Mouse (Mus musculus) cortical plate, adult 2 months (tissue): ENCODE measurements around the gene Cdh22. TPM values are rescaled to one million over a fixed set of nuclear protein-coding genes. Genes with fewer than 3 reads are reported as not detected.

Experiments
- H3K27ac ChIP-seq: fragments of 200-500 bp; 2 replicates; pipeline ENCODE4 v1.5.1; 2012; ENCODE audit warnings: low read length, control low read depth, inconsistent platforms; ENCODE audit not compliant: insufficient read depth
- H3K4me1 ChIP-seq: fragments of 200-500 bp; 2 replicates; pipeline ENCODE4 v1.6.1; 2011; ENCODE audit warnings: low read length; ENCODE audit not compliant: control insufficient read depth, insufficient read depth
- H3K4me3 ChIP-seq: fragments of 200-500 bp; 2 replicates; pipeline ENCODE4 v1.5.1; 2011; ENCODE audit warnings: mild to moderate bottlenecking, low read length, control low read depth; ENCODE audit not compliant: insufficient read depth
- CTCF ChIP-seq: fragments of 200-500 bp; IDR thresholded peaks from 2 replicates; pipeline ENCODE4 v1.5.1; 2011; ENCODE audit warnings: mild to moderate bottlenecking, control low read depth, low read length; ENCODE audit not compliant: insufficient read depth; ENCODE audit errors: extremely low read depth
- POLR2A ChIP-seq: fragments of 200-500 bp; IDR thresholded peaks from 2 replicates; pipeline ENCODE4 v1.6.1; 2011; ENCODE audit warnings: mild to moderate bottlenecking, low read length, control low read depth; ENCODE audit not compliant: insufficient read depth; ENCODE audit errors: extremely low read depth
- polyA plus RNA-seq: library from polyadenylated mRNA; depleted of rRNA; stranded (reverse); fragments of >200 nt; gene quantifications from 2 replicates; pipeline ENCODE4 v1.2.3, GENCODE M21; 2012

Gene Cdh22
- polyA plus RNA-seq, 1 experiment: 22.8 TPM

DNA sequence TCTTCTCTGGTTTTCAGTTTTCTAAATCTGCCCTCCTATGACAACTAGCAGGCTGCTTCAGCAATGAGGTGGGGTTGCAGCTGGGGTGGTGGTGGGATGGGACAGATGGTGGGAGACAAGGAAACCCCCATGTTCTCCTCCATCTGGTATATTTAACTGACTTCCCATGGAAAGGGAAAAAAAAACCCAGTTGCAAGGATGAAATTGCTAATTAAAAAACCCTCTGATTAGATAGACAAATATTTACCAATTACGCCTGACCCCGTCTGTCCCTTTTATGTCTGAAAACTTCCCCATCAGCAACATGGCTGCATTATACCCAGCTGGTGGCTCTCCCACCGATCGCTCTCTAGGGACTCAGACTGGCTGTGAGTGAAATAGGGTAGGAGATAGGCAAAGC, 148.0 kb downstream of the Cdh22 start:
- TF ChIP-seq CTCF (no peak), POLR2A (no peak)
- Histone ChIP-seq H3K4me1 (no peaks in the 10 kb centered on the region), H3K27ac (no peak overlapping the region), H3K4me3 (no peak overlapping the region)

DNA sequence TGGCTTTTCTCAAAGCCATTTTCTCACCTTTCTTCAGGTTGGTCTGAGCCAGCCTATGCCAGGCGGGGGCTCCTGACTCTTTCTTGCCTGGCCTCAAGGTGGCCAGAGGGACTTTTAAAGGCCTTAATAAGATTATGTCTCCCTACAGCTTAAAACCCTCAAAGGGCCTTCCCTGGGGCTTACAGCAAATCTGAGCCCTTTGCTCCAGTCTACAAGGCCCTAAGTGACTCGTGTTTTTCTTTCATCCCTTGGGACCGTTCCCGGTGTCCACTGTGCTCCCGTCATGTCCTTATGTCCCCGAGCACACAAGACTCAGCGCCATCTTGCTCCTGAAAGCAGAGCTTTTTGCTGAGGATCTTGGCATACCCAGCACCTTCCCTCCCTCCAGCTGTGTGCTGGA, 153.4 kb downstream of the Cdh22 start:
- TF ChIP-seq CTCF (no peak), POLR2A (no peak)
- Histone ChIP-seq H3K27ac (no peak overlapping the region), H3K4me3 (no peak overlapping the region), H3K4me1 (no peaks in the 10 kb centered on the region)

DNA sequence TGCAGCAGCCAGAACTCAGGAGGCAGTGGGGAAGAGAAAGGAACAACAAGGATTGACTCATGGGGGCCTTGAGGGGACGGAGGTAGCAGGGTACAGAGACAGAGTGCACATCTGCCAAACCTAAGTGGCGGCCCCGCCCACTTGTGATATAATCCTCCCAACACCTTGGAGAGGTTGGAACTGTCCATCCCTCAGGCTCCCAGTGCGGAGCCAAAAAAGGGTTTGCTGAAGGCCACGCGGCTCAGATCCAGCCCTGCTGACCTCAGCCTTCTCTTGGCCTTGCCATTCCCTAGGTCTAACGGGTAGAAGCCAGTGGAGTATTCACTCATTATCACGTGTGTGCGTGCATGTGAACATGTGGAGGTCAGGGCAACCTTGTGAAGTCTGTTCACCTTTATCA, 154.0 kb downstream of the Cdh22 start:
- TF ChIP-seq POLR2A (no peak), CTCF (no peak)
- H3K4me3 ChIP-seq: no peak overlapping the region
- H3K27ac ChIP-seq: no peak overlapping the region
- H3K4me1 ChIP-seq: no peaks in the 10 kb centered on the region

DNA sequence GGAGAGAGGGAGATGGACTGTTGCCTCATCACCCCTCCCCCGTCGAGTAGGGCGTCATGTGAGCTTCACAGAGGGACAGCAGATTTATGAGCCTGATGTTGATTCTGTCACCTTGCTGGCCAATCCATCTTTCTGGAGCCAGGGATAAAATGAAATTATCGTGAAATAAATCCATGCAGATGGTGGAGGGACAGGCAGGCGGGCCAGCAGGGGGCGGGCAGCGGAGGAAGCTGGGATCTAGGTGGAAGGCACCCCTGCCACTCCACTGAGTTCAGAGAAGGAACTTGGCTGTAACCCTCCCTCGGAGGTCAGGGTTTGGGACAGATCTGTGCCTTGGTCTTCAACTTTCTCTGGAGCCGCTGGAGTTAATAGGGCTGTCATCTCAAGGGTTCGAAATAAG, 156.0 kb downstream of the Cdh22 start:
- Histone ChIP-seq H3K4me3 (no peak overlapping the region), H3K4me1 (peaks cover 3% of the 10 kb centered on the region; the same call in 1 of the 2 replicates), H3K27ac (no peak overlapping the region)
- TF ChIP-seq CTCF (no peak), POLR2A (no peak)

DNA sequence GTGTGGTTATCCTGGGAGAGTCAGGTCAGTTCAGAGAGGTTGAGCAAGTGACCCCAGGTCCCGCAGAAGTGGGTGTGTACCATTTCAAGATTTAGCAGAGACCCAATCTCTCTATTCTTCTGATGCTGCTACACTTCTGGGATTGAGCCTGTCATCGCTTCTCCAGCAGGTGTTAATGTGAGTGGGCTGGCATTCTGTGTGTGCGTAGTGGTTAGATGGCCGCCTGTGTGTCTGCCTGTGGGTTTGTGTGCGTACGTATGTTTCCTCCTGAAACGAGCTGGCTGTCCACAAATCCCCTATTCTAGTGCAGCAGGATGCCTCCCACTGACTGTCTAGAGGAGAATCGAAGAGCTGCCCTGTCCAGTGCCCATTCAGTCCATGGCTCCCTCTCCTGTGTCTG, 156.6 kb downstream of the Cdh22 start:
- TF ChIP-seq CTCF (no peak), POLR2A (no peak)
- Histone ChIP-seq H3K4me1 (peaks cover 6% of the 10 kb centered on the region; the same call in 1 of the 2 replicates), H3K27ac (no peak overlapping the region), H3K4me3 (no peak overlapping the region)

DNA sequence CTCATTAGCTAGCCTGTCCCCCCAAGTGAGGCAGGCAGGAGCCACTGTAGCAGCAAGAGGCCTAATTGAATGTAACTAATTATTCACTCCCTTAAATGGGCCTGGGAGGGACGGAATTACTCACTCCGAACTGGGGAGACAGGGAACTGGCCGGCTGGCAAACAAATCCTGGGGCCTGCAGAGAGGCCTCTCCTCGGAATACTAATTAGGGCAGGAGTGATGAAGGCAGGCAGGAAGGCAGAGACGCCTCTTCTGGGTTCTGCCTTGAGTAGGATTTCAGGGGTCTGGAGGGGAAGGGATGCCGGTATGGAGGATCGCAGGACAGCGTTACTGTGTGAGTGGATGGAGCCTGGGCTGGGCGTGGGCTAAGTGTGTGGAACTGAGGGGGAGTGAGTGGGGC, 157.6 kb downstream of the Cdh22 start:
- Histone ChIP-seq H3K4me3 (no peak overlapping the region), H3K27ac (no peak overlapping the region), H3K4me1 (peaks cover 8% of the 10 kb centered on the region)
- TF ChIP-seq CTCF (no peak), POLR2A (no peak)

DNA sequence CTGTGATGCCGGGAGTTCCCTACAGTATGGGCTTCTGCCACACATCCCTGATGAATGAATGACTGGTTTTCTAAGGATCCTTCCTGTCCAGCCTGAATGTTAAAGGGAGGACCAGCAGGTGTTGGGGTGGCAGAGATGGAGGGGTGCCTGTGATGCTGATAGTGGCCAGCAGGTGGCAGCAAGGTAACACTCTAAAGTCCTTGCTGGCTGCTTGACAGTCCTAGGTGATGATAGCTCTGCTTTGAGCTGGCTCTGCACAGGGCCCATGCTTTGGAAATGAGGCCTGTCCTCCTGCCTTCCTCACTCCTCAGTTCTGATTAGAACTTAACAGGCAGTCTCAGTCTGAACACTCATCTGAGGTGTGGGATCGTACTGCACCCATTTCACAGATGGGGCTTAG, 159.7 kb downstream of the Cdh22 start:
- TF ChIP-seq POLR2A (no peak), CTCF (peak; percentile 98)
- H3K4me1 ChIP-seq: peaks cover 8% of the 10 kb centered on the region

DNA sequence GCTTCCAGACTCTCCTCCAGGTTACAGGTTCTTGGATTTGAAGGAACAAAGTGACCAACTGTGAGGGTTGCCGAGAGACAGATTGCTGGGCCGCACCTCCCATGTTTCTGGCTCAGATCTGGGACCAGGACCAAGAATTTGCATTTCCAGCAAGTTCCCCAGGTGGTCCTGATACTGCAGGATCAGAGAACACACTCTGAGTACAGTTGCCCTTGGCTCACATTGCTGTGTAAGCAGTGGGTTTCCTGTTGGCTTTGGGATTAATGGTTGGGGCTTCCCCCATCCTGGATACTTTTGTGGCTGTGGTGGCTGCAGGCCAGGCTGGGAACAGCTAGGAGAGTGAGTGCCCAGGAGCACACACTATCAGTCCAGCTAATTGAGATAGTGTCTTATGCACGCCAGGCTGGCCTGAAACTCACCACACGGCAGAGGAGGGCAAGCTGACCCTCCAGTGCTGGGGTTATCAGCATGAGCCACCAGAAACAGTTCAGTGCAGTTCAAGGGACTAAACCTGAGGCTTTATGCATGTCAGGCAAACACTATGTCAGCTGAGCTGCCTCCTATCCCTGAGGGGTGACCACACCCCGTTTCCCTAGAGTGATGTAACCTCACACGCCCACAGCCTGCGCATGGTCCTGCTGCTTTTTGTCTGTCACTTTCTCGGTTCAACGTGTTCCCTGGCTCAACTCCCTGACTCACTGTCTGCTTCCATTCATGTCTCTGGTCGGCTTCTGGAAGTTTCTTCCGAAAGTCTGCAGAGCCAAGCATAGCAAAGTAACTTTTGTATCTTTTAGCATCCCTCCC, 160.4 kb downstream of the Cdh22 start:
- TF ChIP-seq POLR2A: no peak
- no peak for TF ChIP-seq CTCF
- H3K4me3 ChIP-seq: no peak overlapping the region
- H3K27ac ChIP-seq: no peak overlapping the region
- peaks cover 8% of the 10 kb centered on the region for H3K4me1 ChIP-seq

More for the DNA sequence above, 159.7 kb downstream of the Cdh22 start:
- Histone ChIP-seq H3K27ac (no peak overlapping the region), H3K4me3 (no peak overlapping the region)

DNA sequence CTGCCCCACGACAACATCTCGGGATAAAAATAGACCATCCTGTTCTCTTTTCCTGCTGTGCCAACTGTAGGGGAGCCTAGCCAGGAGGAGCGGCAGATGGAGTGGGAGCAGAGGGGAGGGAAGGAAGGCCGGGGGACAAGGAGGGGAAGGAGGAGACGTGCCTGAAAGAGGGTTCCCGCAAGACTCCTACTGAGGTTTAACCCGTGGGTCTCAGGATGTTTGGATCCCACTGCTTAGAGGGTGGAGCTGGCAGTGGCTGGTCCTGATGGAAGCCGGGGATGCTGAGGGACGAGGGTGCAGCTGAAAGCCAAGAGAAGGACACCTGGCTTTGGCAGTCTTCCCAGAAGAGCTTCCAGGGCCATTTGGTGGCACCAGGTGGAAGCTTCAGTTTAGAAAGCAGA, 161.3 kb downstream of the Cdh22 start:
- Histone ChIP-seq H3K4me1 (peaks cover 10% of the 10 kb centered on the region), H3K27ac (no peak overlapping the region), H3K4me3 (no peak overlapping the region)
- TF ChIP-seq POLR2A (no peak), CTCF (no peak)

DNA sequence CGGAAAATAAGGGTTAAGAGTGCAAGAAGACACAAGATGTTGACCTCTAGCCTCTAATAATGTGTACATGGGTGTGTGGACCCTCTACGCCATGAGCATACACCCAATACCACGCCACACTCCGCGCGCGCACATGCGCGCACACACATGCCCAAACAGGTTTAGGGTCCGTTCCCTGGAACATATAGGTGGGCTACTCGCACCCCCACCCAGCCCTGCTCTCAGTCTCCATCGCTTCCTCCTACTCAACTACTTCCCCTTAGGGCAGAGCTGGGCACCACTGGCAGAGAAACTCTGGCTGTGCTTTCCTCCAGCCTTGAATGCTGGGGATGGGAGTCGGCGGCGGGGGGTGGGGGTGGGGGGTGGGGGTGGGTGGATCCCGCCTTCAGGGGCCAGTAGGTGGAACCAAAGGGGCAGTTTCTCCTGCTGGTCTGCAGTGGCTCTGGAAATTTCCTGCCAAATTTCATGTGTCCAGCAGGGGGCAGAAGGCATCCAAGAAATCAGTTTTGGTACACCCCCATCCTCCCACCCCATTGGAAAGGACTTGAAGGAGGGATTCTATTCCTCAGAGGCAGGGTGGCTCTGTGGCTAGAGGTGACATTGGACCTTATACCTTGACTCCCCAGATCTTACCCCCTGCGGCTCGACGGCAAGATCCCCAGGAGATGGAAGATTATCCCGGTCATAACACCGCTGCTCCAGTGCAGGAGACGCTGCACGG, 164.4 kb downstream of the Cdh22 start:
- Histone ChIP-seq H3K27ac (no peak overlapping the region), H3K4me3 (no peak overlapping the region)

More for the DNA sequence above, 164.4 kb downstream of the Cdh22 start:
- TF ChIP-seq POLR2A: no peak
- TF ChIP-seq CTCF: peak; percentile 74
- peaks cover 10% of the 10 kb centered on the region for H3K4me1 ChIP-seq
